1 mouse cellular context compared by ENCODE assay signal in the genomic region with DNA sequence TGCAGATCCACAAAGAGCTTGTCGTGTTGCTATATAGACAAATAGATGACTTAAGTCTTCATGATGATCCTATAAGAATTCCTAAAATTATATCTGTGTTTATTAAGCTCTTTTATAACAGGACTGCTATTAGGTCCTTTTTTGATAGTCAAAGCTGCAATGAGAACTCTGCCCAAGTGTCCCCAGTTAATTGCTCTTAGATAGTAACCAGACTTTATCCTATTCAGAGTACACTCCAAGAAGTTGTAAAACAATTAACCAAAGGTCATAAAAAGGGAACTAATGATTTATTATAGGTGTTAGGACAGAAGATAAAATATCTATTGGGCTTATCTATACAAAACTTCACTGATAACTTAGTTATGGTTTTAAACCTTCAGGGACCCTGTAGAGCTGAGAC.
TF ChIP-seq lines count a peak whose summit lies in the region.

No protein-coding gene starts in this region.

TF ChIP-seq in MEL, 35 proteins besides CTCF, POLR2A, EP300 and RAD21:
- 0 out of 2 replicates have a peak, but pooled peaks have one; percentile 3 for TF ChIP-seq GATA1 (IDR thresholded peaks at IDR 0.05; ENCODE audit: low read depth, low read length)
- TF ChIP-seq BHLHE40 (IDR thresholded peaks at IDR 0.05; ENCODE audit: borderline replicate concordance, low read depth, low read length), result no peak
- no peak for TF ChIP-seq MAX (IDR thresholded peaks at IDR 0.05; ENCODE audit: low read length)
